Comparison of ENCODE assay signal across 16 mouse cellular contexts in the genomic region with DNA sequence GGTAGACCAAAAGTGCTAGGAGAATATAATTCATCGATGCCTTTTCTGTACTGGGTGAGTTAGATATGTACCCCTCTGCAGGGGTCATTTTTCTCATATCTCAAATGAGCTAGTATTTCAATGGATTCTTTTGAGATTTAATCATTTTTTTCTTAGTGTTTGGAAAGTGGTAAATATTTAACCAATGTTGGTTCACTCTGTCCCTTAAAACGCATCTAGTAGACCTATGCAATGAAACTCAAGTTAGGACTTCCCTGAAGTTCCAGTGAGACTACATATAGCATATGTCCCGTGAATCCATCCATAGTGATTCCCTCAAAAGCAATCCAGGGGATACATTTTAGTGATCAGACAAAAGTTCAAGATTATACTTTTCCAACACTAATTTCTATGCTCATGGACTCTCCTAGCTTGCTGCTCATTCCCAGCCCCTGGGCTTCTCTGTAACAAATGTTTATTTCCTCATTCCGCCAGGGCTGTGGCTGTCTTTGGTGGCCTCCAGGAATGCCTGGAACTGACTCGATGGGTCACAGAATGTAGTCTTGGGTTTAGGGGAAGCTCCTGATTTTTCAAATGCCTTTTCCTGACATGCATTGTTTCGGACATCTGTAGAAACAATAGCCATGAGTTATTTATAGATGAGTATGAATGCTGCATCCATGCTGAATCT.
"Had no signal": no experiment of that assay in that cellular context is flagged by ENCODE, and none has a peak within 500 bp of the region (broad histone marks: within the 10 kb centered on the region; RNA-seq: fewer than 3 reads in every experiment).

No protein-coding gene starts in this region.

- ATAC-seq: liver, postnatal 0 days; midbrain, embryonic 15.5 days had no signal

- H3K27ac ChIP-seq: left cerebral cortex, adult 2 months; liver, embryonic 14.5 days; lung, embryonic 15.5 days; midbrain, embryonic 15.5 days; neural tube, embryonic 12.5 days; neural tube, embryonic 15.5 days had no signal

- H3K9me3 ChIP-seq: lung, embryonic 15.5 days; midbrain, embryonic 15.5 days; neural tube, embryonic 12.5 days; neural tube, embryonic 15.5 days had no signal

- H3K4me1 ChIP-seq: lung, embryonic 15.5 days; midbrain, embryonic 15.5 days; neural tube, embryonic 12.5 days; neural tube, embryonic 15.5 days had no signal

- H3K9ac ChIP-seq: liver, embryonic 14.5 days; liver, postnatal 0 days; lung, embryonic 15.5 days; midbrain, embryonic 15.5 days; neural tube, embryonic 12.5 days; neural tube, embryonic 15.5 days had no signal

- H3K36me3 ChIP-seq: lung, embryonic 15.5 days; midbrain, embryonic 15.5 days; neural tube, embryonic 12.5 days; neural tube, embryonic 15.5 days had no signal

- H3K4me2 ChIP-seq: lung, embryonic 15.5 days; midbrain, embryonic 11.5 days; midbrain, embryonic 15.5 days; neural tube, embryonic 12.5 days; neural tube, embryonic 15.5 days had no signal

- DNase-seq: kidney, adult 2 months; kidney, postnatal 36 days; layer of hippocampus, postnatal 36 days; liver, postnatal 0 days; lung, postnatal 14 days; lung, postnatal 4 days; thymus, adult 2 months; thymus, postnatal 14 days; thymus, postnatal 4 days had no signal

- H3K4me3 ChIP-seq: left cerebral cortex, adult 2 months; lung, embryonic 15.5 days; midbrain, embryonic 15.5 days; neural tube, embryonic 12.5 days; neural tube, embryonic 15.5 days had no signal

- H3K27me3 ChIP-seq: lung, embryonic 15.5 days; midbrain, embryonic 15.5 days; neural tube, embryonic 12.5 days; neural tube, embryonic 15.5 days had no signal
